Mouse (Mus musculus): ENCODE measurements around the gene Timp3. TPM values are rescaled to one million over a fixed set of nuclear protein-coding genes. Genes with fewer than 3 reads are reported as not detected.

The Timp3 gene
- polyA plus RNA-seq, 1 experiment from 2014 or later: 42.3 TPM

GRCm38 (mm10) chr10:86318552-86319140 is 18.5 kb downstream of the Timp3 start:
- WGBS: 82% methylated on average over 5 of the region's 5 CpGs
- H3K27me3 ChIP-seq: no peaks in the 10 kb centered on the region
- no peaks in the 10 kb centered on the region for H3K36me3 ChIP-seq
- H3K27ac ChIP-seq: no peak overlapping the region
- H3K9me3 ChIP-seq (replicated peaks): no peaks in the 10 kb centered on the region
- no peak overlapping the region for H3K4me3 ChIP-seq
- H3K4me2 ChIP-seq (replicated peaks): no peak overlapping the region
- H3K9ac ChIP-seq: no peak overlapping the region
- H3K4me1 ChIP-seq: peaks cover 18% of the 10 kb centered on the region
- no peak for ATAC-seq (ENCODE audit: low FRiP score)

GRCm38 (mm10) chr10:86319526-86319925 is 19.4 kb downstream of the Timp3 start:
- Histone ChIP-seq H3K9me3 (replicated peaks) (no peaks in the 10 kb centered on the region), H3K4me2 (replicated peaks) (no peak overlapping the region), H3K27me3 (no peaks in the 10 kb centered on the region), H3K9ac (no peak overlapping the region), H3K4me1 (peaks cover 18% of the 10 kb centered on the region), H3K36me3 (no peaks in the 10 kb centered on the region), H3K27ac (no peak overlapping the region), H3K4me3 (no peak overlapping the region)
- WGBS: 18% methylated on average over 3 of the region's 3 CpGs
- no peak for ATAC-seq (ENCODE audit: low FRiP score)

GRCm38 (mm10) chr10:86320204-86320603 is 20.0 kb downstream of the Timp3 start:
- no peak overlapping the region for H3K4me2 ChIP-seq (replicated peaks)
- WGBS: 87% methylated on average over 5 of the region's 5 CpGs

GRCm38 (mm10) chr10:86321194-86321593 is 21.0 kb downstream of the Timp3 start:
- no peak overlapping the region for H3K4me2 ChIP-seq (replicated peaks)
- H3K27me3 ChIP-seq: no peaks in the 10 kb centered on the region
- H3K36me3 ChIP-seq: no peaks in the 10 kb centered on the region
- ATAC-seq (ENCODE audit: low FRiP score): no peak
- no peak overlapping the region for H3K27ac ChIP-seq
- H3K4me3 ChIP-seq: no peak overlapping the region
- H3K9ac ChIP-seq: no peak overlapping the region
- peaks cover 11% of the 10 kb centered on the region for H3K4me1 ChIP-seq
- no peaks in the 10 kb centered on the region for H3K9me3 ChIP-seq (replicated peaks)
- 78% methylated on average over 8 of the region's 8 CpGs for WGBS

More at GRCm38 (mm10) chr10:86320204-86320603, 20.0 kb downstream of the Timp3 start:
- Histone ChIP-seq H3K4me3 (no peak overlapping the region), H3K9ac (no peak overlapping the region), H3K36me3 (no peaks in the 10 kb centered on the region), H3K4me1 (peaks cover 17% of the 10 kb centered on the region), H3K9me3 (replicated peaks) (no peaks in the 10 kb centered on the region), H3K27ac (no peak overlapping the region), H3K27me3 (no peaks in the 10 kb centered on the region)
- ATAC-seq (ENCODE audit: low FRiP score): no peak

- no peaks in the 10 kb centered on the region for H3K36me3 ChIP-seq
- no peaks in the 10 kb centered on the region for H3K27me3 ChIP-seq
- H3K9ac ChIP-seq: no peak overlapping the region
- no peak overlapping the region for H3K4me3 ChIP-seq
- no peaks in the 10 kb centered on the region for H3K9me3 ChIP-seq (replicated peaks)
- no peak overlapping the region for H3K27ac ChIP-seq
- H3K4me1 ChIP-seq: peaks cover 11% of the 10 kb centered on the region
- no peak overlapping the region for H3K4me2 ChIP-seq (replicated peaks)
- WGBS: 67% methylated on average over 1 of the region's 1 CpGs
- ATAC-seq (ENCODE audit: low FRiP score): no peak
Observed at GRCm38 (mm10) chr10:86322006-86322405, 21.8 kb downstream of the Timp3 start.

GRCm38 (mm10) chr10:86323275-86323994 is 23.3 kb downstream of the Timp3 start:
- Histone ChIP-seq H3K4me2 (replicated peaks) (no peak overlapping the region), H3K36me3 (no peaks in the 10 kb centered on the region), H3K27me3 (no peaks in the 10 kb centered on the region), H3K9me3 (replicated peaks) (no peaks in the 10 kb centered on the region), H3K4me3 (no peak overlapping the region), H3K27ac (no peak overlapping the region), H3K4me1 (peaks cover 11% of the 10 kb centered on the region), H3K9ac (no peak overlapping the region)
- WGBS: 87% methylated on average over 4 of the region's 4 CpGs
- no peak for ATAC-seq (ENCODE audit: low FRiP score)

- H3K4me3 ChIP-seq: no peak overlapping the region
- WGBS: 36% methylated on average over 6 of the region's 6 CpGs
- peaks cover 3% of the 10 kb centered on the region for H3K4me1 ChIP-seq
- H3K4me2 ChIP-seq (replicated peaks): no peak overlapping the region
- ATAC-seq (ENCODE audit: low FRiP score): no peak
- H3K9ac ChIP-seq: no peak overlapping the region
- H3K36me3 ChIP-seq: no peaks in the 10 kb centered on the region
- no peaks in the 10 kb centered on the region for H3K27me3 ChIP-seq
- no peak overlapping the region for H3K27ac ChIP-seq
- no peaks in the 10 kb centered on the region for H3K9me3 ChIP-seq (replicated peaks)
Observed at GRCm38 (mm10) chr10:86325272-86325671, 25.1 kb downstream of the Timp3 start.

- peaks cover 14% of the 10 kb centered on the region for H3K4me1 ChIP-seq
- H3K36me3 ChIP-seq: no peaks in the 10 kb centered on the region
- H3K4me2 ChIP-seq (replicated peaks): no peak overlapping the region
- no peak overlapping the region for H3K9ac ChIP-seq
- H3K9me3 ChIP-seq (replicated peaks): no peaks in the 10 kb centered on the region
- no peaks in the 10 kb centered on the region for H3K27me3 ChIP-seq
- H3K27ac ChIP-seq: no peak overlapping the region
- no peak for ATAC-seq (ENCODE audit: low FRiP score)
- H3K4me3 ChIP-seq: no peak overlapping the region
- 89% methylated on average over 4 of the region's 4 CpGs for WGBS
Observed at GRCm38 (mm10) chr10:86328143-86328542, 28.0 kb downstream of the Timp3 start.

GRCm38 (mm10) chr10:86328691-86329090 is 28.5 kb downstream of the Timp3 start:
- Histone ChIP-seq H3K27ac (no peak overlapping the region), H3K36me3 (no peaks in the 10 kb centered on the region), H3K27me3 (no peaks in the 10 kb centered on the region), H3K4me3 (no peak overlapping the region), H3K9ac (no peak overlapping the region), H3K9me3 (replicated peaks) (no peaks in the 10 kb centered on the region), H3K4me2 (replicated peaks) (no peak overlapping the region), H3K4me1 (peaks cover 14% of the 10 kb centered on the region)
- ATAC-seq (ENCODE audit: low FRiP score): no peak
- 78% methylated on average over 2 of the region's 2 CpGs for WGBS

- Histone ChIP-seq H3K9ac (no peak overlapping the region), H3K4me1 (peaks cover 15% of the 10 kb centered on the region), H3K27ac (no peak overlapping the region), H3K27me3 (no peaks in the 10 kb centered on the region), H3K4me2 (replicated peaks) (no peak overlapping the region), H3K36me3 (no peaks in the 10 kb centered on the region), H3K4me3 (no peak overlapping the region), H3K9me3 (replicated peaks) (no peaks in the 10 kb centered on the region)
- WGBS: 89% methylated on average over 8 of the region's 8 CpGs
- no peak for ATAC-seq (ENCODE audit: low FRiP score)
Observed at GRCm38 (mm10) chr10:86329241-86329882, 29.2 kb downstream of the Timp3 start.

- Histone ChIP-seq H3K27ac (no peak overlapping the region; the same call in 1 of the 2 replicates), H3K27me3 (no peaks in the 10 kb centered on the region)
Observed at GRCm38 (mm10) chr10:86330993-86331680, 31.0 kb downstream of the Timp3 start.

GRCm38 (mm10) chr10:86331681-86332281 is 31.6 kb downstream of the Timp3 start:
- Histone ChIP-seq H3K4me1 (peaks cover 21% of the 10 kb centered on the region), H3K27me3 (no peaks in the 10 kb centered on the region), H3K36me3 (no peaks in the 10 kb centered on the region), H3K27ac (no peak overlapping the region), H3K4me3 (no peak overlapping the region), H3K9me3 (replicated peaks) (no peaks in the 10 kb centered on the region), H3K9ac (no peak overlapping the region), H3K4me2 (replicated peaks) (no peak overlapping the region)
- no peak for ATAC-seq (ENCODE audit: low FRiP score)
- WGBS: 61% methylated on average over 7 of the region's 7 CpGs

More at GRCm38 (mm10) chr10:86330993-86331680, 31.0 kb downstream of the Timp3 start:
- Histone ChIP-seq H3K4me1 (peaks cover 17% of the 10 kb centered on the region), H3K9ac (no peak overlapping the region; the same call in 1 of the 2 replicates), H3K4me2 (replicated peaks) (no peak overlapping the region), H3K36me3 (no peaks in the 10 kb centered on the region), H3K9me3 (replicated peaks) (no peaks in the 10 kb centered on the region), H3K4me3 (no peak overlapping the region)
- 60% methylated on average over 5 of the region's 5 CpGs for WGBS
- ATAC-seq (ENCODE audit: low FRiP score): no peak

All from hindbrain, embryonic 12.5 days (tissue).